Mouse (Mus musculus) ES-Bruce4 (cell line): ENCODE measurements around the gene Cnmd. TPM values are rescaled to one million over a fixed set of nuclear protein-coding genes. Genes with fewer than 3 reads are reported as not detected.

ENCODE experiments used
- H3K27ac ChIP-seq: 2 replicates; pipeline ENCODE4 v1.5.1; 2012; ENCODE audit warnings: low read length, inconsistent platforms; ENCODE audit not compliant: insufficient read depth
- H3K27me3 ChIP-seq: 2 replicates; pipeline ENCODE4 v1.6.1; 2012; ENCODE audit warnings: mild to moderate bottlenecking, low read length, inconsistent platforms; ENCODE audit not compliant: control insufficient read depth, poor library complexity, insufficient read depth, severe bottlenecking
- H3K36me3 ChIP-seq: 2 replicates; pipeline ENCODE4 v1.6.1; 2012; ENCODE audit warnings: inconsistent platforms, mild to moderate bottlenecking, low read length, moderate library complexity; ENCODE audit not compliant: control insufficient read depth, poor library complexity, insufficient read depth, severe bottlenecking
- H3K4me1 ChIP-seq: one replicate; pipeline ENCODE4 v1.8.1; 2011; ENCODE audit warnings: low read length; ENCODE audit not compliant: control insufficient read depth, insufficient read depth
- H3K4me3 ChIP-seq: 2 replicates; pipeline ENCODE4 v1.5.1; 2011; ENCODE audit warnings: low read depth, mild to moderate bottlenecking, low read length
- H3K9ac ChIP-seq: 2 replicates; pipeline ENCODE4 v1.6.1; 2012; ENCODE audit warnings: low read depth, mild to moderate bottlenecking, inconsistent platforms; ENCODE audit not compliant: poor library complexity, severe bottlenecking
- H3K9me3 ChIP-seq: replicated peaks from 2 replicates; pipeline ENCODE4 v1.6.1; 2012; ENCODE audit warnings: mild to moderate bottlenecking, low read length, inconsistent platforms; ENCODE audit not compliant: control insufficient read depth, poor library complexity, insufficient read depth, severe bottlenecking
- CTCF ChIP-seq: IDR thresholded peaks from one replicate; pipeline ENCODE4 v1.8.1; 2011; ENCODE audit warnings: low read depth, low read length
- EP300 ChIP-seq: IDR thresholded peaks from 2 replicates; pipeline ENCODE4 v1.6.1; 2011; ENCODE audit warnings: low read depth, low read length; ENCODE audit not compliant: insufficient read depth
- POLR2A ChIP-seq: IDR thresholded peaks from one replicate; pipeline ENCODE4 v1.8.1; 2011; ENCODE audit warnings: low read length; ENCODE audit not compliant: insufficient read depth
- polyA plus RNA-seq: library from polyadenylated mRNA; stranded (reverse); fragments of >200 nt; gene quantifications from 2 replicates; pipeline ENCODE4 v1.2.4, GENCODE M21; 2011; ENCODE audit warnings: low read depth; ENCODE audit not compliant: missing spikeins, insufficient read depth, insufficient read length

Gene Cnmd
- polyA plus RNA-seq, 1 experiment: not detected

- Histone ChIP-seq H3K4me1 (no peaks in the 10 kb centered on the region), H3K9me3 (no peaks in the 10 kb centered on the region), H3K36me3 (no peaks in the 10 kb centered on the region), H3K27me3 (no peaks in the 10 kb centered on the region), H3K27ac (no peak overlapping the region), H3K4me3 (no peak overlapping the region), H3K9ac (no peak overlapping the region)
- TF ChIP-seq EP300 (no peak), POLR2A (no peak), CTCF (no peak)
These were observed 28.3 kb upstream of the Cnmd start for GRCm38 (mm10) chr14:79690068-79690844.

- H3K4me1 ChIP-seq: no peaks in the 10 kb centered on the region
These were observed 18.7 kb upstream of the Cnmd start for GRCm38 (mm10) chr14:79680652-79681051.

GRCm38 (mm10) chr14:79677891-79678687, 16.1 kb upstream of the Cnmd start:
- no peak overlapping the region for H3K27ac ChIP-seq

More at GRCm38 (mm10) chr14:79680652-79681051, 18.7 kb upstream of the Cnmd start:
- Histone ChIP-seq H3K4me3 (no peak overlapping the region), H3K27ac (no peak overlapping the region), H3K9me3 (no peaks in the 10 kb centered on the region), H3K36me3 (no peaks in the 10 kb centered on the region), H3K27me3 (no peaks in the 10 kb centered on the region), H3K9ac (no peak overlapping the region)
- TF ChIP-seq CTCF: no peak
- TF ChIP-seq EP300: no peak
- no peak for TF ChIP-seq POLR2A

GRCm38 (mm10) chr14:79677108-79677753, 15.3 kb upstream of the Cnmd start:
- no peaks in the 10 kb centered on the region for H3K27me3 ChIP-seq
- TF ChIP-seq CTCF (no peak), POLR2A (no peak), EP300 (no peak)
- H3K9me3 ChIP-seq: no peaks in the 10 kb centered on the region
- no peak overlapping the region for H3K9ac ChIP-seq
- no peaks in the 10 kb centered on the region for H3K36me3 ChIP-seq
- H3K4me3 ChIP-seq: no peak overlapping the region
- no peaks in the 10 kb centered on the region for H3K4me1 ChIP-seq
- no peak overlapping the region for H3K27ac ChIP-seq

More at GRCm38 (mm10) chr14:79677891-79678687, 16.1 kb upstream of the Cnmd start:
- Histone ChIP-seq H3K36me3 (no peaks in the 10 kb centered on the region), H3K4me1 (no peaks in the 10 kb centered on the region), H3K27me3 (no peaks in the 10 kb centered on the region), H3K9ac (no peak overlapping the region), H3K9me3 (no peaks in the 10 kb centered on the region), H3K4me3 (no peak overlapping the region)
- TF ChIP-seq EP300: no peak

GRCm38 (mm10) chr14:79673083-79674013, 11.4 kb upstream of the Cnmd start:
- H3K9me3 ChIP-seq: no peaks in the 10 kb centered on the region
- H3K4me3 ChIP-seq: no peak overlapping the region
- no peaks in the 10 kb centered on the region for H3K27me3 ChIP-seq
- H3K4me1 ChIP-seq: no peaks in the 10 kb centered on the region
- H3K36me3 ChIP-seq: no peaks in the 10 kb centered on the region
- no peak overlapping the region for H3K27ac ChIP-seq
- H3K9ac ChIP-seq: no peak overlapping the region
- no peak for TF ChIP-seq POLR2A
